Mouse (Mus musculus) heart, adult 2 months (tissue): ENCODE measurements around the gene Ttc23l. TPM values are rescaled to one million over a fixed set of nuclear protein-coding genes. Genes with fewer than 3 reads are reported as not detected.

Experiments
- DNase-seq, 2 experiments: peaks; one replicate each; pipeline ENCODE4 v3.0.0; 2021
- H3K27ac ChIP-seq: fragments of 200-600 bp; 2 replicates; pipeline ENCODE4 v1.8.1; 2022
- H3K27me3 ChIP-seq: fragments of 200-500 bp; 2 replicates; pipeline ENCODE4 v1.6.1; 2012; ENCODE audit warnings: mild to moderate bottlenecking, low read length, inconsistent platforms, mixed read lengths; ENCODE audit not compliant: control insufficient read depth, insufficient read depth
- H3K36me3 ChIP-seq: fragments of 200-500 bp; 2 replicates; pipeline ENCODE4 v1.6.1; 2012; ENCODE audit warnings: low read length, inconsistent platforms; ENCODE audit not compliant: control insufficient read depth, insufficient read depth
- H3K4me1 ChIP-seq: fragments of 200-500 bp; 2 replicates; pipeline ENCODE4 v1.6.1; 2011; ENCODE audit warnings: low read length; ENCODE audit not compliant: control insufficient read depth, insufficient read depth
- H3K4me3 ChIP-seq: fragments of 200-600 bp; 2 replicates; pipeline ENCODE4 v1.8.1; 2022
- H3K79me2 ChIP-seq: fragments of 200-500 bp; replicated peaks from 2 replicates; pipeline ENCODE4 v1.6.1; 2012; ENCODE audit warnings: mild to moderate bottlenecking, inconsistent platforms, low read length, moderate library complexity, mixed read lengths; ENCODE audit not compliant: control insufficient read depth, insufficient read depth
- H3K9ac ChIP-seq: fragments of 200-500 bp; 2 replicates; pipeline ENCODE4 v1.6.1; 2012; ENCODE audit warnings: low read depth, mild to moderate bottlenecking, control low read depth, inconsistent platforms, low read length, mixed read lengths
- CTCF ChIP-seq: fragments of 200-600 bp; IDR thresholded peaks from 2 replicates; pipeline ENCODE4 v1.8.1; 2022; ENCODE audit warnings: antibody characterized with exemption, mild to moderate bottlenecking, moderate library complexity
- EP300 ChIP-seq: fragments of 200-500 bp; IDR thresholded peaks from 2 replicates; pipeline ENCODE4 v1.6.1; 2011; ENCODE audit warnings: low read depth, low read length, control low read depth; ENCODE audit not compliant: insufficient read depth
- POLR2A ChIP-seq: fragments of 200-500 bp; IDR thresholded peaks from 2 replicates; pipeline ENCODE4 v1.6.1; 2011; ENCODE audit warnings: mild to moderate bottlenecking, low read depth, low read length, control low read depth; ENCODE audit not compliant: insufficient read depth
- WGBS: fragments of 180-500 bp; shearing (Covaris S2); methylation state at CpG from one replicate; pipeline ENCODE4 v1.1.7; 2018; 5-methylcytosine and 5-hydroxymethylcytosine counted together
- intact Hi-C: fragments of 180-260 bp; cut with DNase I; formaldehyde crosslinking; loops from one replicate; pipeline ENCODE4 v1.15.1; 2025
- polyA plus RNA-seq: library from polyadenylated mRNA; depleted of rRNA; stranded (reverse); fragments of >200 nt; gene quantifications from 2 replicates; pipeline ENCODE4 v1.2.3, GENCODE M21; 2012
- total RNA-seq, 2 experiments: library from RNA; stranded (reverse); gene quantifications; 2 replicates each; pipeline ENCODE4 v1.2.3; 2021

The Ttc23l gene
- total and polyA plus RNA-seq, 3 experiments: 0.12 TPM; not detected in 2

GRCm38 (mm10) chr15:10593094-10593493 lies 34.6 kb upstream of the Ttc23l start:
- DNase-seq: no peak
- no peaks in the 10 kb centered on the region for H3K4me1 ChIP-seq
- no peaks in the 10 kb centered on the region for H3K36me3 ChIP-seq
- no peak overlapping the region for H3K4me3 ChIP-seq
- WGBS: 78% methylated on average over 6 of the region's 6 CpGs
- H3K79me2 ChIP-seq: no peaks in the 10 kb centered on the region
- H3K27ac ChIP-seq: no peak overlapping the region
- H3K9ac ChIP-seq: no peak overlapping the region
- H3K27me3 ChIP-seq: no peaks in the 10 kb centered on the region
- intact Hi-C loops: loop anchor here (10.0 kb wide), 1 partner anchor 282 kb away; no protein-coding TSS in a partner anchor
- TF ChIP-seq POLR2A: no peak
- TF ChIP-seq CTCF: no peak
- TF ChIP-seq EP300: no peak

GRCm38 (mm10) chr15:10586565-10586964 lies 28.1 kb upstream of the Ttc23l start:
- no peak overlapping the region for H3K4me3 ChIP-seq
- 83% methylated on average over 2 of the region's 2 CpGs for WGBS
- no peak overlapping the region for H3K27ac ChIP-seq
- DNase-seq: no peak
- no peaks in the 10 kb centered on the region for H3K27me3 ChIP-seq
- H3K36me3 ChIP-seq: no peaks in the 10 kb centered on the region
- no peaks in the 10 kb centered on the region; the same call in 1 of the 2 replicates for H3K4me1 ChIP-seq
- no peak overlapping the region for H3K9ac ChIP-seq
- no peaks in the 10 kb centered on the region for H3K79me2 ChIP-seq
- intact Hi-C loops: loop anchor here (5.0 to 10.0 kb wide), 2 partner anchors 84 to 398 kb away; partner anchors contain the start of gene Amacr
- TF ChIP-seq POLR2A (no peak), EP300 (no peak), CTCF (peak; percentile 45)

GRCm38 (mm10) chr15:10584359-10585187 lies 26.1 kb upstream of the Ttc23l start:
- no peak overlapping the region for H3K27ac ChIP-seq
- H3K4me1 ChIP-seq: no peaks in the 10 kb centered on the region; the same call in 1 of the 2 replicates
- WGBS: 85% methylated on average over 10 of the region's 10 CpGs
- no peak overlapping the region for H3K4me3 ChIP-seq
- H3K27me3 ChIP-seq: no peaks in the 10 kb centered on the region
- H3K9ac ChIP-seq: no peak overlapping the region
- no peak for TF ChIP-seq EP300
- no peak for TF ChIP-seq CTCF
- no peak for TF ChIP-seq POLR2A
- no peaks in the 10 kb centered on the region for H3K36me3 ChIP-seq
- intact Hi-C loops: loop anchor here (5.0 to 10.0 kb wide), 2 partner anchors 82 to 400 kb away; partner anchors contain the start of gene Amacr
- H3K79me2 ChIP-seq: no peaks in the 10 kb centered on the region
- DNase-seq: no peak

- 41% methylated on average over 8 of the region's 8 CpGs for WGBS
- no peak overlapping the region for H3K4me3 ChIP-seq
Measured at GRCm38 (mm10) chr15:10583408-10583807, 24.9 kb upstream of the Ttc23l start.

GRCm38 (mm10) chr15:10579159-10579558 lies 20.7 kb upstream of the Ttc23l start:
- Histone ChIP-seq H3K79me2 (no peaks in the 10 kb centered on the region), H3K27ac (no peak overlapping the region), H3K4me1 (no peaks in the 10 kb centered on the region; the same call in 1 of the 2 replicates), H3K36me3 (no peaks in the 10 kb centered on the region), H3K27me3 (no peaks in the 10 kb centered on the region), H3K4me3 (no peak overlapping the region), H3K9ac (no peak overlapping the region)
- 68% methylated on average over 3 of the region's 3 CpGs for WGBS
- DNase-seq: no peak
- intact Hi-C loops: no loop called here
- TF ChIP-seq EP300 (no peak), POLR2A (no peak), CTCF (no peak)

More at GRCm38 (mm10) chr15:10583408-10583807, 24.9 kb upstream of the Ttc23l start:
- peak; percentile 39 for DNase-seq
- no peak overlapping the region for H3K9ac ChIP-seq
- no peak overlapping the region for H3K27ac ChIP-seq
- H3K36me3 ChIP-seq: no peaks in the 10 kb centered on the region
- H3K79me2 ChIP-seq: no peaks in the 10 kb centered on the region
- H3K4me1 ChIP-seq: no peaks in the 10 kb centered on the region; the same call in 1 of the 2 replicates
- intact Hi-C loops: loop anchor here (10.0 kb wide), 1 partner anchor 401 kb away; the partner anchor contains the start of gene Amacr
- TF ChIP-seq CTCF: peak; percentile 97
- no peak for TF ChIP-seq EP300
- no peaks in the 10 kb centered on the region for H3K27me3 ChIP-seq

- Histone ChIP-seq H3K4me1 (no peaks in the 10 kb centered on the region), H3K79me2 (no peaks in the 10 kb centered on the region), H3K27me3 (no peaks in the 10 kb centered on the region), H3K27ac (no peak overlapping the region), H3K36me3 (no peaks in the 10 kb centered on the region), H3K9ac (no peak overlapping the region), H3K4me3 (no peak overlapping the region)
- intact Hi-C loops: no loop called here
- no peak for DNase-seq
- 78% methylated on average over 7 of the region's 7 CpGs for WGBS
- TF ChIP-seq CTCF: no peak
- no peak for TF ChIP-seq EP300
- TF ChIP-seq POLR2A: no peak
Measured at GRCm38 (mm10) chr15:10566486-10566885, 8.0 kb upstream of the Ttc23l start.
